Mouse (Mus musculus) bone marrow, adult 2 months (tissue): Measurements from ENCODE around the gene Kcnj14.

Source experiments
- CTCF ChIP-seq: fragments of 200-500 bp; IDR thresholded peaks from 2 replicates; pipeline ENCODE4 v1.5.1; 2011; ENCODE audit warnings: low read length, control low read depth; ENCODE audit not compliant: control insufficient read depth, insufficient read depth
- POLR2A ChIP-seq: fragments of 200-500 bp; IDR thresholded peaks from 2 replicates; pipeline ENCODE4 v1.6.1; 2011; ENCODE audit warnings: low read depth, mild to moderate bottlenecking, control low read depth, low read length, borderline replicate concordance; ENCODE audit not compliant: control insufficient read depth

DNA sequence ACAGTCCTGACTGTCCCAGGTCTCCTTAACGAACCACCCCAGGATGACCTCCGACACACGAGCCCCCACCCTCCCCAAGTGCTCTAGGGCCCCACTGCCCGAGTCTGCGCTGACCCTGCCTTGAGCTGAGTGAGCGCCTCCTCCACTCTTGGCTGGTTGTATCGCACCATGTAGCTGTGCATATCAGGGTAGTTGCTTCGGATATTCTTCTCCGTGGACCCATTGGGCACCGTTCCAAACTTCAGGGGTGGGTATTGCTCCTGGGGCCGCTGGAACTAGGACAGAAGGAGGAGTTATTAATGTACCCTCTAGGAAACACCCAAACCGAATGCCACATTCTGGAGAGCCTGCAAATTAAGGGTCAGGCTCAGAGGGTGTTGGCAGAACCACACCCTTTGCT is 28.5 kb upstream of the Kcnj14 start:
- TF ChIP-seq POLR2A (no peak), CTCF (no peak)
